Mouse (Mus musculus) left cerebral cortex, adult 8-10 months (tissue): ENCODE results near the gene Vmn2r101. TPM values are rescaled to one million over a fixed set of nuclear protein-coding genes. Genes with fewer than 3 reads are reported as not detected.

Experiments used
- DNase-seq, 2 experiments: peaks; one replicate each; pipeline ENCODE4 v3.0.0; 2022; ENCODE audit warnings: low spot score in 2 of 2
- total RNA-seq, 4 experiments: library from RNA; stranded (reverse); gene quantifications; 2 replicates each; pipeline ENCODE4 v1.2.4; 2022

Gene Vmn2r101
- not detected for total RNA-seq

DNA sequence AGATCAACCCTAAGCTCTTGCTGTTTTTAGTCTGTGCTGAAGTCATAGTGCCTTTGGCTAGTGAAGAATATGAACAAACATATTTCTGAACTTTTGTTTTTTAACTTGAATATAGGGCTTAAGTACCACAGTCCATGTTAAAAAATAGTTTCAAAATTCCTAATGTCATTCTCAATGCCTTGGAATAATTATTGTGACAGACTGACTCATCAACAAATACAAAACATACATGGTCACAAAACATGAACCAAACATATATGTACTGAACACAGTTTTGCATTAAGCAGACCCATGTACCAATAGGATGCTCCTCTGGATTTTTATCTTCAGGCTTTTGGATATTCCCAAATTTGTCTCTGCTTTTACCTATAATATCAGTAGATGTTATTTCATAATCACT is at the start of gene Vmn2r101:
TSS of gene Vmn2r101 (plus strand) at position 301 of the 400 bp plus-strand sequence.
- no peak for DNase-seq

DNA sequence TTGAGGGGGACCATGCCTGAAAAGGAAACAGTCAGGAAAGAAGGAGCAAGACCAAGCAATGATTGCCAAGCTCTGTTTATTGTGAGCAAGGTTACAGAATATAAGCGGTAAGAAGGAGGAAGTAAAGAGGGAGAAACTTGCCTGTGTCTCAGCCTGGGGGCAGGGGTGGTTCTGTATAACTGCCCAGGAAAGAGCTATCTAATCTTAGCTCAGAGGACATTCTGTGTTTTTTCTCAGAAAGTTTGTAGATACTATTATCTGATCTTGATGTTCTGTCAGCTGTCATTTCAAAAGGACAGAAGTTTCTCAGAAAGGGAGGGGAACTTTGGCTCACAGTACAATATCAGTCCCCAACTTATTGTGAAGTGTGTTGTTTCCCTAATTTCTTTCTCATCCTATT is 52.3 kb downstream of the Vmn2r101 start:
- DNase-seq: no peak

DNA sequence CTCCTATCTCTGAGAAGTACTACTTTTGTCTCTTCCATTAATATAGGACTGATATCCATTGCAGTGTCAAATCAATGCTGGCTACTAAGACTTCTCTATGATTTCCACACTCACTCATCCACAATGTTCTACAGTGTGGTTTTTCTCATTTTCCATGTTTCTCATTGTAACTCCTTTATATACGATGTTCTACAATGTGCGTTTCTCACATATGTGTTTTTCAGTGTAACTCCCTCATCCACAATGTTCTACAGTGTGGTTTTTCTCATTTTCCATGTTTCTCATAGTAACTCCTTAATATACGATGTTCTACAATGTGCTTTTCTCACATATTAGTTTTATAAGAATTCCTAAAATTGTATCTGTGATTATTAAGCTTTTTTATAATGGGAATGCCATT is 81.4 kb downstream of the Vmn2r101 start:
- DNase-seq: no peak

DNA sequence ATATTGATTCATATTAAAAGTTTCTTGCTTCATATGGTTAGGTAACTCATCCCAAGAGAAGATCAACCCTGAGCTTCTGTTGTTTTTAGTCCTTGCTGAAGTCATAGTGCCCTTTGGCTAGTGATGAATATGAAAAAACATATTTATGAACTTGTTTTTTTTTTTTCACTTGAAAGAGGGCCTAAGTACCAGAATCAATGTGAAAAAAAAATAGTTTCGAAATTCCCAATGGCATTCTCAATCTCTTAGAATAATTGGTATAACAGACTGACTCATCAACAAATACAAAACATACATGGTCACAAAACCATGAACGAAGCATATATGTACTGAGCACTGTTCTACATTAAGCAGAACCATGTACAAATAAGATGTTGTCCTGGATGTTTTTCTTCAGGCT is 83.0 kb downstream of the Vmn2r101 start, which contains the start of gene Vmn2r102:
TSS of gene Vmn2r102 (plus strand) at position 301 of the 400 bp plus-strand sequence.
- no peak for DNase-seq

Other genes with a start within 250 kb of the Vmn2r101 start
- gene Vmn2r99, start 215.3 kb upstream of the Vmn2r101 start, total RNA-seq: not detected
- gene Vmn2r100, start 72.5 kb upstream of the Vmn2r101 start, total RNA-seq: not detected
- not detected for gene Vmn2r102, start 83.1 kb downstream of the Vmn2r101 start, total RNA-seq
- gene Vmn2r103, start 196.1 kb downstream of the Vmn2r101 start, total RNA-seq: not detected